Mouse (Mus musculus): ENCODE measurements around the gene Lipc. TPM values are rescaled to one million over a fixed set of nuclear protein-coding genes. Genes with fewer than 3 reads are reported as not detected.

Lipc gene
- polyA plus RNA-seq, 2 experiments, result 0.38 TPM; not detected in 1

- WGBS, result 95% methylated on average over 2 of the region's 2 CpGs
- ATAC-seq (ENCODE audit: low FRiP score, low read depth), result no peak
Measured at GRCm38 (mm10) chr9:70775517-70775916, 176.5 kb downstream of the Lipc start.

GRCm38 (mm10) chr9:70760974-70761373, 191.1 kb downstream of the Lipc start:
- H3K9ac ChIP-seq (ENCODE audit: low read depth, low read length, severe bottlenecking), result no peak overlapping the region
- no peak overlapping the region for H3K4me2 ChIP-seq (replicated peaks; ENCODE audit: low read depth, low read length, severe bottlenecking)
- 84% methylated on average over 5 of the region's 5 CpGs for WGBS
- no peak for DNase-seq (ENCODE audit: low spot score)
- TF ChIP-seq POLR2A (IDR thresholded peaks at IDR 0.05; ENCODE audit: borderline replicate concordance, extremely low read depth, insufficient read depth, insufficient read length), result no peak
- no peak for ATAC-seq (ENCODE audit: low FRiP score, low read depth)
- no peak overlapping the region for H3K4me3 ChIP-seq (replicated peaks; ENCODE audit: low read length)
- no peaks in the 10 kb centered on the region for H3K9me3 ChIP-seq (ENCODE audit: control insufficient read depth, low read length)
- H3K36me3 ChIP-seq (ENCODE audit: control insufficient read depth, insufficient read depth, low read length), result peaks cover 40% of the 10 kb centered on the region
- H3K27ac ChIP-seq (replicated peaks; ENCODE audit: low read depth, low read length), result no peak overlapping the region
- H3K27me3 ChIP-seq (ENCODE audit: control insufficient read depth, insufficient read depth, low read length), result no peaks in the 10 kb centered on the region
- no peaks in the 10 kb centered on the region for H3K4me1 ChIP-seq (ENCODE audit: control insufficient read depth, insufficient read depth, low read length)

More at GRCm38 (mm10) chr9:70775517-70775916, 176.5 kb downstream of the Lipc start:
- H3K4me3 ChIP-seq (replicated peaks; ENCODE audit: low read length), result no peak overlapping the region
- no peak overlapping the region for H3K9ac ChIP-seq (ENCODE audit: low read depth, low read length, severe bottlenecking)
- no peak for DNase-seq (ENCODE audit: low spot score)
- H3K27ac ChIP-seq (replicated peaks; ENCODE audit: low read depth, low read length), result no peak overlapping the region
- no peaks in the 10 kb centered on the region for H3K9me3 ChIP-seq (ENCODE audit: control insufficient read depth, low read length)
- TF ChIP-seq POLR2A (IDR thresholded peaks at IDR 0.05; ENCODE audit: borderline replicate concordance, extremely low read depth, insufficient read depth, insufficient read length), result no peak
- H3K4me1 ChIP-seq (ENCODE audit: control insufficient read depth, insufficient read depth, low read length), result no peaks in the 10 kb centered on the region
- H3K36me3 ChIP-seq (ENCODE audit: control insufficient read depth, insufficient read depth, low read length), result peaks cover 19% of the 10 kb centered on the region
- H3K4me2 ChIP-seq (replicated peaks; ENCODE audit: low read depth, low read length, severe bottlenecking), result no peak overlapping the region
- no peaks in the 10 kb centered on the region for H3K27me3 ChIP-seq (ENCODE audit: control insufficient read depth, insufficient read depth, low read length)

GRCm38 (mm10) chr9:70751504-70752222, 200.4 kb downstream of the Lipc start:
- Histone ChIP-seq H3K4me3 (replicated peaks; ENCODE audit: low read length) (no peak overlapping the region), H3K9ac (ENCODE audit: low read depth, low read length, severe bottlenecking) (no peak overlapping the region), H3K4me2 (replicated peaks; ENCODE audit: low read depth, low read length, severe bottlenecking) (no peak overlapping the region), H3K27me3 (ENCODE audit: control insufficient read depth, insufficient read depth, low read length) (no peaks in the 10 kb centered on the region), H3K27ac (replicated peaks; ENCODE audit: low read depth, low read length) (no peak overlapping the region), H3K4me1 (ENCODE audit: control insufficient read depth, insufficient read depth, low read length) (no peaks in the 10 kb centered on the region), H3K9me3 (ENCODE audit: control insufficient read depth, low read length) (no peaks in the 10 kb centered on the region), H3K36me3 (ENCODE audit: control insufficient read depth, insufficient read depth, low read length) (peaks cover 28% of the 10 kb centered on the region)
- no peak for ATAC-seq (ENCODE audit: low FRiP score, low read depth)
- TF ChIP-seq POLR2A (IDR thresholded peaks at IDR 0.05; ENCODE audit: borderline replicate concordance, extremely low read depth, insufficient read depth, insufficient read length), result no peak
- 87% methylated on average over 3 of the region's 3 CpGs for WGBS
- no peak for DNase-seq (ENCODE audit: low spot score)

Small RNA genes lying within 50 kb of the gene (microRNA-seq; reads per million reads assigned to microRNA genes)
- not detected for gene Gm25149

Other genes starting within 250 kb of the Lipc start
- 0.46 and 0.49 TPM in 2 replicates for gene Aqp9, start 216.5 kb upstream of the Lipc start, polyA plus RNA-seq (2012; rRNA removed)
- gene Aqp9, start 216.5 kb upstream of the Lipc start, polyA plus RNA-seq (2014; fragmentation: Nextera tagmentation; extraction: Ambion mirVana), result 1.1 and 1.2 TPM in 2 replicates

Measured in limb, embryonic 14.5 days (tissue).